Mouse (Mus musculus): ENCODE data around the gene Gm8127. TPM values are rescaled to one million over a fixed set of nuclear protein-coding genes. Genes with fewer than 3 reads are reported as not detected.
"Not testable (repeated sequence)": the region's sequence is repeated elsewhere in the genome, so short reads cannot be mapped to it uniquely, and the experiment has no call there.

Gene Gm8127
- not detected in 2 replicates for polyA plus RNA-seq (2012; rRNA removed)

- H3K4me3 ChIP-seq (ENCODE audit: low read depth, low read length); H3K4me1 ChIP-seq (ENCODE audit: control insufficient read depth, insufficient read depth, insufficient read length, low read length); H3K27me3 ChIP-seq (ENCODE audit: control insufficient read depth, insufficient read depth, low read length); H3K27ac ChIP-seq (ENCODE audit: insufficient read depth, low read depth, low read length); H3K36me3 ChIP-seq (ENCODE audit: control insufficient read depth, insufficient read depth, low read length): not testable (repeated sequence)
- 76% methylated on average over 3 of the region's 3 CpGs for WGBS
These were observed at the start of gene Gm8127 for GRCm38 (mm10) chr14:43293503-43293902. Gene Gm8127, minus strand, starts transcription at chr14:43293832.

- not testable (repeated sequence) for H3K36me3 ChIP-seq (ENCODE audit: control insufficient read depth, insufficient read depth, low read length); H3K27me3 ChIP-seq (ENCODE audit: control insufficient read depth, insufficient read depth, low read length); H3K4me1 ChIP-seq (ENCODE audit: control insufficient read depth, insufficient read depth, insufficient read length, low read length); H3K27ac ChIP-seq (ENCODE audit: insufficient read depth, low read depth, low read length); H3K4me3 ChIP-seq (ENCODE audit: low read depth, low read length)
- 36% methylated on average over 1 of the region's 1 CpGs for WGBS
These were observed 44.0 kb upstream of the Gm8127 start for GRCm38 (mm10) chr14:43337646-43338045.

- not testable (repeated sequence) for H3K27me3 ChIP-seq (ENCODE audit: control insufficient read depth, insufficient read depth, low read length); H3K4me3 ChIP-seq (ENCODE audit: low read depth, low read length); H3K27ac ChIP-seq (ENCODE audit: insufficient read depth, low read depth, low read length); H3K36me3 ChIP-seq (ENCODE audit: control insufficient read depth, insufficient read depth, low read length); H3K4me1 ChIP-seq (ENCODE audit: control insufficient read depth, insufficient read depth, insufficient read length, low read length)
- 93% methylated on average over 11 of the region's 11 CpGs for WGBS
These were observed 37.8 kb upstream of the Gm8127 start for GRCm38 (mm10) chr14:43331362-43331880.

- WGBS: 57% methylated on average over 2 of the region's 2 CpGs
These were observed 35.0 kb upstream of the Gm8127 start for GRCm38 (mm10) chr14:43328603-43329002.

GRCm38 (mm10) chr14:43319516-43319915, 25.9 kb upstream of the Gm8127 start:
- not testable (repeated sequence) for H3K4me1 ChIP-seq (ENCODE audit: control insufficient read depth, insufficient read depth, insufficient read length, low read length); H3K27me3 ChIP-seq (ENCODE audit: control insufficient read depth, insufficient read depth, low read length); H3K4me3 ChIP-seq (ENCODE audit: low read depth, low read length); H3K27ac ChIP-seq (ENCODE audit: insufficient read depth, low read depth, low read length); H3K36me3 ChIP-seq (ENCODE audit: control insufficient read depth, insufficient read depth, low read length)

More at GRCm38 (mm10) chr14:43328603-43329002, 35.0 kb upstream of the Gm8127 start:
- not testable (repeated sequence) for H3K36me3 ChIP-seq (ENCODE audit: control insufficient read depth, insufficient read depth, low read length); H3K27ac ChIP-seq (ENCODE audit: insufficient read depth, low read depth, low read length); H3K4me1 ChIP-seq (ENCODE audit: control insufficient read depth, insufficient read depth, insufficient read length, low read length); H3K27me3 ChIP-seq (ENCODE audit: control insufficient read depth, insufficient read depth, low read length); H3K4me3 ChIP-seq (ENCODE audit: low read depth, low read length)

- not testable (repeated sequence) for H3K36me3 ChIP-seq (ENCODE audit: control insufficient read depth, insufficient read depth, low read length); H3K27me3 ChIP-seq (ENCODE audit: control insufficient read depth, insufficient read depth, low read length); H3K27ac ChIP-seq (ENCODE audit: insufficient read depth, low read depth, low read length); H3K4me3 ChIP-seq (ENCODE audit: low read depth, low read length); H3K4me1 ChIP-seq (ENCODE audit: control insufficient read depth, insufficient read depth, insufficient read length, low read length)
- 82% methylated on average over 3 of the region's 3 CpGs for WGBS
These were observed 15.0 kb downstream of the Gm8127 start for GRCm38 (mm10) chr14:43278681-43279080.

- WGBS: 56% methylated on average over 4 of the region's 4 CpGs
- not testable (repeated sequence) for H3K27me3 ChIP-seq (ENCODE audit: control insufficient read depth, insufficient read depth, low read length); H3K36me3 ChIP-seq (ENCODE audit: control insufficient read depth, insufficient read depth, low read length)
These were observed 15.5 kb downstream of the Gm8127 start for GRCm38 (mm10) chr14:43278146-43278545.

GRCm38 (mm10) chr14:43277468-43277867, 16.2 kb downstream of the Gm8127 start:
- H3K27ac ChIP-seq (ENCODE audit: insufficient read depth, low read depth, low read length); H3K4me3 ChIP-seq (ENCODE audit: low read depth, low read length): not testable (repeated sequence)
- WGBS: 45% methylated on average over 2 of the region's 2 CpGs

More at GRCm38 (mm10) chr14:43278146-43278545, 15.5 kb downstream of the Gm8127 start:
- not testable (repeated sequence) for H3K27ac ChIP-seq (ENCODE audit: insufficient read depth, low read depth, low read length); H3K4me1 ChIP-seq (ENCODE audit: control insufficient read depth, insufficient read depth, insufficient read length, low read length); H3K4me3 ChIP-seq (ENCODE audit: low read depth, low read length)

GRCm38 (mm10) chr14:43275752-43276151, 17.9 kb downstream of the Gm8127 start:
- WGBS: 81% methylated on average over 1 of the region's 1 CpGs
- H3K36me3 ChIP-seq (ENCODE audit: control insufficient read depth, insufficient read depth, low read length); H3K27ac ChIP-seq (ENCODE audit: insufficient read depth, low read depth, low read length); H3K4me1 ChIP-seq (ENCODE audit: control insufficient read depth, insufficient read depth, insufficient read length, low read length); H3K4me3 ChIP-seq (ENCODE audit: low read depth, low read length); H3K27me3 ChIP-seq (ENCODE audit: control insufficient read depth, insufficient read depth, low read length): not testable (repeated sequence)

More at GRCm38 (mm10) chr14:43277468-43277867, 16.2 kb downstream of the Gm8127 start:
- H3K27me3 ChIP-seq (ENCODE audit: control insufficient read depth, insufficient read depth, low read length); H3K36me3 ChIP-seq (ENCODE audit: control insufficient read depth, insufficient read depth, low read length); H3K4me1 ChIP-seq (ENCODE audit: control insufficient read depth, insufficient read depth, insufficient read length, low read length): not testable (repeated sequence)

GRCm38 (mm10) chr14:43274986-43275511, 18.6 kb downstream of the Gm8127 start, which contains the start of gene Gm9732:
Gene Gm9732, plus strand, starts transcription at chr14:43275036.
- not testable (repeated sequence) for H3K4me3 ChIP-seq (ENCODE audit: low read depth, low read length); H3K36me3 ChIP-seq (ENCODE audit: control insufficient read depth, insufficient read depth, low read length); H3K27ac ChIP-seq (ENCODE audit: insufficient read depth, low read depth, low read length); H3K27me3 ChIP-seq (ENCODE audit: control insufficient read depth, insufficient read depth, low read length); H3K4me1 ChIP-seq (ENCODE audit: control insufficient read depth, insufficient read depth, insufficient read length, low read length)
- WGBS: 74% methylated on average over 8 of the region's 8 CpGs

- 75% methylated on average over 1 of the region's 1 CpGs for WGBS
- not testable (repeated sequence) for H3K4me1 ChIP-seq (ENCODE audit: control insufficient read depth, insufficient read depth, insufficient read length, low read length); H3K27me3 ChIP-seq (ENCODE audit: control insufficient read depth, insufficient read depth, low read length); H3K36me3 ChIP-seq (ENCODE audit: control insufficient read depth, insufficient read depth, low read length); H3K27ac ChIP-seq (ENCODE audit: insufficient read depth, low read depth, low read length); H3K4me3 ChIP-seq (ENCODE audit: low read depth, low read length)
These were observed 20.5 kb downstream of the Gm8127 start for GRCm38 (mm10) chr14:43273161-43273560.

- H3K27ac ChIP-seq (ENCODE audit: insufficient read depth, low read depth, low read length); H3K4me1 ChIP-seq (ENCODE audit: control insufficient read depth, insufficient read depth, insufficient read length, low read length); H3K36me3 ChIP-seq (ENCODE audit: control insufficient read depth, insufficient read depth, low read length); H3K27me3 ChIP-seq (ENCODE audit: control insufficient read depth, insufficient read depth, low read length); H3K4me3 ChIP-seq (ENCODE audit: low read depth, low read length): not testable (repeated sequence)
- WGBS: 79% methylated on average over 3 of the region's 3 CpGs
These were observed 24.4 kb downstream of the Gm8127 start for GRCm38 (mm10) chr14:43269211-43269610.
